ENCODE assay signal across 17 mouse cellular contexts in the genomic region with DNA sequence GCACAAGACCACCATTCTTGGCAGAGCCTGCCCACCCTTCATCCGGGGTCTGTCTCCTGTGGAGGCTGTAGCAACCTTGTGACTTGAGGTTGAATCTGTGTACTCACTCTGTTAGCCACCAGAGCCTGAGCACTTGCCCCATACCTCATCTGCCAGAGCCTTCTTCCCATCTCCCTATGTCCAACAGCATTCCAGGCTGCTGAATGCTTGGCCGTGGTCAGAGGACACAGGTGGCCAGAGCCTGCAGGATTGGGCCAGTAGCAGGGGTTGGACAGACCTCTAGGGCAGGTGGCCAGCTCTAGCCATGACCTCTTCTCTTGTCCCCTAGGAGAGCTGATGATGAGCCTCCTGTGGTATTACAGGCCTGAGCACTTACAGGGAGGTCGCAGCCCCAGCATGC. TPM values are rescaled to one million over a fixed set of nuclear protein-coding genes. Genes with fewer than 3 reads are reported as not detected.
DNase-seq lines count a peak whose midpoint lies in the region; TF ChIP-seq lines count a peak whose summit lies in the region.
"Had no signal": no experiment of that assay in that cellular context is flagged by ENCODE, and none has a peak within 500 bp of the region (broad histone marks: within the 10 kb centered on the region; RNA-seq: fewer than 3 reads in every experiment).

No protein-coding gene starts in this region.

- intact Hi-C loops in gastrocnemius, postnatal 14 days (cut with DNase I; ENCODE audit: low total_unique reads): no loop called here

- no peaks in the 10 kb centered on the region for H3K79me2 ChIP-seq in myocyte (ENCODE audit: control insufficient read depth, insufficient read depth)

- no peak overlapping the region for H3K4me3 ChIP-seq in myocyte
- H3K4me3 ChIP-seq: embryonic facial prominence, embryonic 12.5 days; embryonic facial prominence, embryonic 15.5 days; heart, adult 2 months; hindbrain, embryonic 12.5 days; hindbrain, embryonic 15.5 days had no signal

- H3K27me3 ChIP-seq in myocyte (ENCODE audit: control insufficient read depth, insufficient read depth, insufficient read length): no peaks in the 10 kb centered on the region
- H3K27me3 ChIP-seq: embryonic facial prominence, embryonic 12.5 days; embryonic facial prominence, embryonic 15.5 days; hindbrain, embryonic 12.5 days; hindbrain, embryonic 15.5 days had no signal

- H3ac ChIP-seq in myocyte (ENCODE audit: control insufficient read depth, insufficient read length): no peak overlapping the region

- peaks cover 6% of the 10 kb centered on the region for H3K36me3 ChIP-seq in myocyte (ENCODE audit: control insufficient read depth, insufficient read depth)

- TF ChIP-seq POLR2A in myocyte (IDR thresholded peaks at IDR 0.05; ENCODE audit: insufficient read length, low read depth): no peak

- H3K4me2 ChIP-seq in myocyte (ENCODE audit: low read depth): no peak overlapping the region
- H3K4me2 ChIP-seq: embryonic facial prominence, embryonic 12.5 days; embryonic facial prominence, embryonic 15.5 days; heart, embryonic 11.5 days; hindbrain, embryonic 12.5 days; hindbrain, embryonic 15.5 days had no signal

- DNase-seq in cerebellum, adult 8-10 months: peak; percentile 18
- no peak for DNase-seq in cerebellum, postnatal 4 days (ENCODE audit: low spot score in 2 of 2)
- peak; percentile 52 for DNase-seq in gastrocnemius, postnatal 25 days
- DNase-seq in gastrocnemius, postnatal 14 days: no peak
- no peak for DNase-seq in left cerebral cortex, adult 9 months (ENCODE audit: low spot score in 2 of 2)
- DNase-seq: adrenal gland, adult 8-10 months; adrenal gland, postnatal 25 days; forebrain, postnatal 0 days; gastrocnemius, postnatal 10 days; heart, adult 2 months; kidney, adult 8-10 months had no signal

TF ChIP-seq in myocyte, 11 proteins besides CTCF, POLR2A, EP300 and RAD21:
- TF ChIP-seq USF1 (IDR thresholded peaks at IDR 0.05; ENCODE audit: low read depth) (no peak), TCF12 (IDR thresholded peaks at IDR 0.05; ENCODE audit: insufficient read depth, poor library complexity, severe bottlenecking) (no peak), REST (IDR thresholded peaks at IDR 0.05; ENCODE audit: insufficient read depth, insufficient read length) (no peak), E2F4 (IDR thresholded peaks at IDR 0.05; ENCODE audit: insufficient read depth) (no peak), MYOD1 (IDR thresholded peaks at IDR 0.05; ENCODE audit: control insufficient read depth in 1 of 3, insufficient read length in 2 of 3, low read depth in 2 of 3) (peak in 1 of 3 experiments; percentile 28), MYOG (IDR thresholded peaks at IDR 0.05; ENCODE audit: control insufficient read depth in 1 of 3, insufficient read depth in 1 of 3, insufficient read length in 2 of 3, low read depth in 2 of 3) (peak in 2 of 3 experiments; percentile 51 to 69)

RNA-seq across cellular contexts. Expression of a gene that starts 5.9 kb away (rescaled TPM):
- 1 to 10 TPM; 2.8 TPM for total RNA-seq in gastrocnemius, postnatal 25 days (2021)
- total RNA-seq in gastrocnemius, postnatal 14 days (2021): 1 to 10 TPM; 5.8 to 6.2 TPM
- 25.4 TPM for polyA plus RNA-seq in myocyte (2012; fragmentation: generic; extraction: Trizol)

RNA-seq across cellular contexts. Expression of a gene that starts 20.3 kb away (rescaled TPM):
- 1 to 10 TPM; 4.2 TPM for total RNA-seq in gastrocnemius, postnatal 25 days (2021)
- total RNA-seq in gastrocnemius, postnatal 14 days (2021): 1 to 10 TPM; 4.9 to 5.0 TPM
- 12.0 TPM for polyA plus RNA-seq in myocyte (2012; fragmentation: generic; extraction: Trizol)

RNA-seq across cellular contexts. Expression of a gene that starts 58.7 kb away (rescaled TPM):
- total RNA-seq in gastrocnemius, postnatal 25 days (2021): 100 to 1,000 TPM; 121 to 136 TPM
- 10 to 100 TPM; 68.8 to 85.3 TPM for total RNA-seq in gastrocnemius, postnatal 14 days (2021)
- polyA plus RNA-seq in myocyte (2012; fragmentation: generic; extraction: Trizol): 35.3 TPM

Comparison
In these comparisons a context has a peak if more than half of its experiments do, and no peak if none do; other contexts are left out.
1. DNase-seq: peak in cerebellum, adult 8-10 months (single experiment) and gastrocnemius, postnatal 25 days (single experiment); none in cerebellum, postnatal 4 days (0 of 2), gastrocnemius, postnatal 14 days (single experiment) and left cerebral cortex, adult 9 months (0 of 2).